Mouse (Mus musculus) midbrain, embryonic 12.5 days (tissue): ENCODE data around the gene Cdkn3. TPM values are rescaled to one million over a fixed set of nuclear protein-coding genes. Genes with fewer than 3 reads are reported as not detected.
A peak's percentile ranks its signal among the peaks of the same experiment; 100 is the strongest.

ENCODE experiments used
- ATAC-seq: fragments of 200-750 bp; cut with Nextera tagmentation; 2 replicates; pipeline ENCODE4 v1.8.0; 2017; ENCODE audit warnings: low read depth, moderate TSS enrichment, moderate library complexity; ENCODE audit not compliant: low FRiP score
- H3K27ac ChIP-seq: fragments of 300-500 bp; sonication (generic); replicated peaks from 2 replicates; pipeline ENCODE4 v1.5.1; 2016; ENCODE audit warnings: mild to moderate bottlenecking
- H3K27me3 ChIP-seq: fragments of 300-500 bp; sonication (generic); 2 replicates; pipeline ENCODE4 v1.6.1; 2016; ENCODE audit warnings: mild to moderate bottlenecking
- H3K36me3 ChIP-seq: fragments of 300-500 bp; sonication (generic); 2 replicates; pipeline ENCODE4 v1.6.1; 2016
- H3K4me1 ChIP-seq: fragments of 300-500 bp; sonication (generic); 2 replicates; pipeline ENCODE4 v1.6.1; 2016
- H3K4me2 ChIP-seq: fragments of 300-500 bp; sonication (generic); replicated peaks from 2 replicates; pipeline ENCODE4 v1.6.1; 2016; ENCODE audit warnings: mild to moderate bottlenecking, moderate library complexity
- H3K4me3 ChIP-seq: fragments of 300-500 bp; sonication (generic); 2 replicates; pipeline ENCODE4 v1.5.1; 2016; ENCODE audit warnings: mild to moderate bottlenecking
- H3K9ac ChIP-seq: fragments of 300-500 bp; sonication (generic); replicated peaks from 2 replicates; pipeline ENCODE4 v1.6.1; 2016; ENCODE audit warnings: mild to moderate bottlenecking, moderate library complexity
- H3K9me3 ChIP-seq: fragments of 300-500 bp; sonication (generic); 2 replicates; pipeline ENCODE4 v1.6.1; 2016; ENCODE audit warnings: mild to moderate bottlenecking
- WGBS: fragments of 180-500 bp; shearing (Covaris S2); methylation state at CpG from one replicate; pipeline ENCODE4 v1.1.7; 2016; 5-methylcytosine and 5-hydroxymethylcytosine counted together
- polyA plus RNA-seq: library from polyadenylated mRNA; unstranded; fragments of >200 nt; fragmentation: Nextera tagmentation; extraction: Ambion mirVana; gene quantifications from 2 replicates; pipeline ENCODE4 v1.2.1, GENCODE M21; 2016

Cdkn3 gene
- polyA plus RNA-seq, 1 experiment from 2014 or later: 34.5 TPM

- 91% methylated on average over 5 of the region's 5 CpGs for WGBS
- no peak overlapping the region for H3K27ac ChIP-seq
- no peaks in the 10 kb centered on the region for H3K9me3 ChIP-seq
- no peak overlapping the region for H3K9ac ChIP-seq
- H3K27me3 ChIP-seq: no peaks in the 10 kb centered on the region
- no peak overlapping the region for H3K4me2 ChIP-seq
- H3K4me1 ChIP-seq: peaks cover 15% of the 10 kb centered on the region
- no peak for ATAC-seq
- peaks cover 27% of the 10 kb centered on the region for H3K36me3 ChIP-seq
- no peak overlapping the region for H3K4me3 ChIP-seq
Measured at GRCm38 (mm10) chr14:46785247-46785646, 24.9 kb downstream of the Cdkn3 start.

GRCm38 (mm10) chr14:46787454-46787786 is 27.1 kb downstream of the Cdkn3 start:
- ATAC-seq: no peak
- Histone ChIP-seq H3K4me3 (peak overlapping the region; percentile 97), H3K36me3 (0 out of 2 replicates have a peak, but pooled peaks cover 20% of the 10 kb centered on the region), H3K4me1 (peaks cover 15% of the 10 kb centered on the region), H3K9me3 (no peaks in the 10 kb centered on the region), H3K27ac (peak overlapping the region; percentile 99), H3K27me3 (no peaks in the 10 kb centered on the region), H3K4me2 (peak overlapping the region; percentile 79), H3K9ac (peak overlapping the region; percentile 98)
- WGBS: under 1% methylated on average over 11 of the region's 11 CpGs

- peak within 1 kb of the TSS; percentile 99 for H3K27ac ChIP-seq
- no peaks in the 10 kb centered on the region for H3K9me3 ChIP-seq
- peak within 1 kb of the TSS; percentile 79 for H3K4me2 ChIP-seq
- H3K36me3 ChIP-seq: 0 out of 2 replicates have a peak, but pooled peaks cover 17% of the 10 kb centered on the region
- peaks cover 15% of the 10 kb centered on the region for H3K4me1 ChIP-seq
- WGBS: under 1% methylated on average over 69 of the region's 86 CpGs
- H3K9ac ChIP-seq: peak within 1 kb of the TSS; percentile 98
- peak; percentile 97 for ATAC-seq
- no peaks in the 10 kb centered on the region for H3K27me3 ChIP-seq
- peak within 1 kb of the TSS; percentile 97 for H3K4me3 ChIP-seq
Measured at GRCm38 (mm10) chr14:46787787-46788504, 27.6 kb downstream of the Cdkn3 start, which contains the start of gene Cnih1. Cnih1 (minus strand) TSS chr14:46788411.

- Histone ChIP-seq H3K9ac (no peak overlapping the region), H3K4me1 (peaks cover 15% of the 10 kb centered on the region), H3K4me2 (peak overlapping the region; percentile 79), H3K9me3 (no peaks in the 10 kb centered on the region), H3K4me3 (peak overlapping the region; percentile 97; the same call in 1 of the 2 replicates), H3K36me3 (0 out of 2 replicates have a peak, but pooled peaks cover 13% of the 10 kb centered on the region), H3K27ac (peak overlapping the region; percentile 99; the same call in 1 of the 2 replicates), H3K27me3 (no peaks in the 10 kb centered on the region)
- WGBS: 27% methylated on average over 8 of the region's 8 CpGs
- peak; percentile 13; the same call in 1 of the 2 replicates for ATAC-seq
Measured at GRCm38 (mm10) chr14:46788505-46788901, 28.2 kb downstream of the Cdkn3 start.

GRCm38 (mm10) chr14:46790303-46790702 is 30.0 kb downstream of the Cdkn3 start:
- H3K4me1 ChIP-seq: peaks cover 13% of the 10 kb centered on the region
- no peak overlapping the region for H3K27ac ChIP-seq
- H3K4me2 ChIP-seq: no peak overlapping the region
- no peaks in the 10 kb centered on the region for H3K9me3 ChIP-seq
- no peak for ATAC-seq
- 86% methylated on average over 4 of the region's 4 CpGs for WGBS
- no peak overlapping the region for H3K9ac ChIP-seq
- H3K36me3 ChIP-seq: no peaks in the 10 kb centered on the region
- no peaks in the 10 kb centered on the region for H3K27me3 ChIP-seq
- no peak overlapping the region for H3K4me3 ChIP-seq

- no peak for ATAC-seq
- H3K27me3 ChIP-seq: no peaks in the 10 kb centered on the region
- no peak overlapping the region for H3K4me3 ChIP-seq
- H3K27ac ChIP-seq: no peak overlapping the region
- no peak overlapping the region for H3K4me2 ChIP-seq
- no peaks in the 10 kb centered on the region for H3K9me3 ChIP-seq
- no peaks in the 10 kb centered on the region for H3K36me3 ChIP-seq
- peaks cover 13% of the 10 kb centered on the region for H3K4me1 ChIP-seq
- no peak overlapping the region for H3K9ac ChIP-seq
- 95% methylated on average over 6 of the region's 6 CpGs for WGBS
Measured at GRCm38 (mm10) chr14:46790723-46791122, 30.4 kb downstream of the Cdkn3 start.

GRCm38 (mm10) chr14:46794157-46794556 is 33.8 kb downstream of the Cdkn3 start:
- 85% methylated on average over 5 of the region's 5 CpGs for WGBS
- Histone ChIP-seq H3K36me3 (0 out of 2 replicates have a peak, but pooled peaks cover 2% of the 10 kb centered on the region), H3K4me1 (no peaks in the 10 kb centered on the region), H3K27ac (no peak overlapping the region), H3K9me3 (no peaks in the 10 kb centered on the region), H3K9ac (no peak overlapping the region), H3K4me2 (no peak overlapping the region), H3K27me3 (no peaks in the 10 kb centered on the region), H3K4me3 (no peak overlapping the region)
- ATAC-seq: no peak

- Histone ChIP-seq H3K9ac (no peak overlapping the region), H3K4me2 (no peak overlapping the region), H3K27ac (no peak overlapping the region), H3K4me1 (no peaks in the 10 kb centered on the region), H3K9me3 (no peaks in the 10 kb centered on the region), H3K4me3 (no peak overlapping the region), H3K27me3 (no peaks in the 10 kb centered on the region), H3K36me3 (peaks cover 8% of the 10 kb centered on the region; the same call in 1 of the 2 replicates)
- 90% methylated on average over 3 of the region's 3 CpGs for WGBS
- no peak for ATAC-seq
Measured at GRCm38 (mm10) chr14:46800684-46801345, 40.5 kb downstream of the Cdkn3 start.

GRCm38 (mm10) chr14:46803259-46803658 is 42.9 kb downstream of the Cdkn3 start:
- ATAC-seq: no peak
- Histone ChIP-seq H3K9ac (no peak overlapping the region), H3K27me3 (no peaks in the 10 kb centered on the region), H3K36me3 (peaks cover 13% of the 10 kb centered on the region; the same call in 1 of the 2 replicates), H3K4me1 (no peaks in the 10 kb centered on the region), H3K27ac (no peak overlapping the region), H3K4me3 (no peak overlapping the region), H3K9me3 (no peaks in the 10 kb centered on the region), H3K4me2 (no peak overlapping the region)
- 86% methylated on average over 4 of the region's 4 CpGs for whole genome bisulfite sequencing

- Histone ChIP-seq H3K9me3 (no peaks in the 10 kb centered on the region), H3K36me3 (peaks cover 13% of the 10 kb centered on the region; the same call in 1 of the 2 replicates), H3K4me2 (no peak overlapping the region), H3K9ac (no peak overlapping the region), H3K4me3 (no peak overlapping the region), H3K4me1 (no peaks in the 10 kb centered on the region), H3K27ac (no peak overlapping the region), H3K27me3 (no peaks in the 10 kb centered on the region)
- no peak for ATAC-seq
- 91% methylated on average over 1 of the region's 1 CpGs for WGBS
Measured at GRCm38 (mm10) chr14:46803791-46804190, 43.5 kb downstream of the Cdkn3 start.

- ATAC-seq: no peak
- 84% methylated on average over 5 of the region's 5 CpGs for WGBS
Measured at GRCm38 (mm10) chr14:46806186-46806585, 45.8 kb downstream of the Cdkn3 start.

GRCm38 (mm10) chr14:46807927-46808326 is 47.6 kb downstream of the Cdkn3 start:
- H3K4me3 ChIP-seq: no peak overlapping the region
- no peaks in the 10 kb centered on the region for H3K9me3 ChIP-seq
- H3K27ac ChIP-seq: no peak overlapping the region
- H3K4me1 ChIP-seq: no peaks in the 10 kb centered on the region
- H3K36me3 ChIP-seq: peaks cover 25% of the 10 kb centered on the region
- H3K9ac ChIP-seq: no peak overlapping the region
- no peak overlapping the region for H3K4me2 ChIP-seq
- H3K27me3 ChIP-seq: no peaks in the 10 kb centered on the region
- no peak for ATAC-seq
- WGBS: 74% methylated on average over 3 of the region's 3 CpGs

More at GRCm38 (mm10) chr14:46806186-46806585, 45.8 kb downstream of the Cdkn3 start:
- H3K27ac ChIP-seq: no peak overlapping the region
- H3K27me3 ChIP-seq: no peaks in the 10 kb centered on the region
- no peaks in the 10 kb centered on the region for H3K4me1 ChIP-seq
- H3K9me3 ChIP-seq: no peaks in the 10 kb centered on the region
- H3K4me2 ChIP-seq: no peak overlapping the region
- peaks cover 20% of the 10 kb centered on the region for H3K36me3 ChIP-seq
- H3K4me3 ChIP-seq: no peak overlapping the region
- no peak overlapping the region for H3K9ac ChIP-seq
